10 mouse cellular contexts compared by ENCODE assay signal in the genomic region with DNA sequence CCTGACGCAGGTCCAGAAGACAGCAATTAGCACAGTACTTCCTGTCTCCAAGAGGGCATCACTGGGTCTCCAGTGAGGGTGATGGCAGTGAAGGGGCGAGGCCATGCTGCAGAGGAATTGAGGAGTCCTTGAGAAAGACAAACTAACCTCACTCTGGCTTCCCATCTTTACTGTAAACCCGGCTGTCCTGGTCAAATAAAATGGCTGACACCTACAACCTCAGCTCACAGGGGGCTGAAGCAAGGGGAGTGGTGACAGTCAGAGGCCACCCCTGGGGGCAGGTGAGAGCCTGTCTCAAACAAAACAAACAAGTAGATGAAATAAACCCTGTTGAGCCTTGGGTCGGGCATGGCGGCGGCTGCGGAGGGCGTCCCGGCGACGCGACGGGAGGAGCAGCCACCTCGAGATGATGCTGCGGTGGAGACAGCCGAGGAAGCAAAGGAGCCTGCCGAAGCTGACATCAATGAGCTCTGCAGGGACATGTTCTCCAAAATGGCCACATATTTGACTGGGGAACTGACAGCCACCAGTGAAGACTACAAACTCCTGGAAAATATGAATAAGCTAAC. TPM values are rescaled to one million over a fixed set of nuclear protein-coding genes. Genes with fewer than 3 reads are reported as not detected.
DNase-seq lines count a peak whose midpoint lies in the region; ATAC-seq and TF ChIP-seq lines count a peak whose summit lies in the region.
"Had no signal": no experiment of that assay in that cellular context is flagged by ENCODE, and none has a peak within 500 bp of the region (broad histone marks: within the 10 kb centered on the region; RNA-seq: fewer than 3 reads in every experiment).

No protein-coding gene starts in this region.

- H3K4me3 ChIP-seq in gastrocnemius, adult 2 months = peak overlapping the region; percentile 15; the same call in 1 of the 2 replicates
- no peak overlapping the region for H3K4me3 ChIP-seq in neural tube, embryonic 11.5 days (ENCODE audit: low read depth, low read length)
- H3K4me3 ChIP-seq in liver, embryonic 11.5 days (ENCODE audit: low read depth, low read length) = peak overlapping the region; percentile 26

- H3K27ac ChIP-seq in gastrocnemius, adult 2 months = no peak overlapping the region
- no peak overlapping the region for H3K27ac ChIP-seq in neural tube, embryonic 11.5 days (ENCODE audit: low read depth, low read length)
- H3K27ac ChIP-seq in liver, embryonic 11.5 days (ENCODE audit: low read depth, low read length) = no peak overlapping the region

- no peak overlapping the region for H3K9ac ChIP-seq in neural tube, embryonic 11.5 days (ENCODE audit: low read length)
- no peak overlapping the region for H3K9ac ChIP-seq in liver, embryonic 11.5 days (ENCODE audit: low read depth, low read length)

- DNase-seq in gastrocnemius, adult 2 months = no peak
- DNase-seq in gastrocnemius, postnatal 14 days = no peak
- DNase-seq in neural tube, embryonic 11.5 days (ENCODE audit: low spot score) = no peak
- DNase-seq in neural tube, embryonic 10.5 days (ENCODE audit: extremely low spot score, low spot score) = no peak
- no peak for DNase-seq in liver, embryonic 11.5 days (ENCODE audit: low spot score)
- no peak for DNase-seq in right cerebral cortex, adult 18-20 months
- no peak for DNase-seq in urinary bladder, postnatal 36 days (ENCODE audit: low spot score in 2 of 2)
- DNase-seq: kidney, adult 11 months had no signal

- TF ChIP-seq CTCF in gastrocnemius, adult 2 months (IDR thresholded peaks at IDR 0.05) = no peak

- ATAC-seq in neural tube, embryonic 11.5 days (ENCODE audit: insufficient read depth, low FRiP score, low TSS enrichment) = no peak
- ATAC-seq in liver, embryonic 11.5 days (replicated peaks; ENCODE audit: low FRiP score) = peak; percentile 20; the same call in 1 of the 2 replicates
- ATAC-seq in megakaryocyte-erythroid progenitor cell, adult 5-6 weeks (replicated peaks; ENCODE audit: low FRiP score, low TSS enrichment, poor library complexity, severe bottlenecking) = no peak; the same call in 1 of the 2 replicates
- ATAC-seq: Patski had no signal

- H3K9me3 ChIP-seq in neural tube, embryonic 11.5 days (ENCODE audit: control insufficient read depth, low read length) = no peaks in the 10 kb centered on the region
- no peaks in the 10 kb centered on the region for H3K9me3 ChIP-seq in liver, embryonic 11.5 days (ENCODE audit: control insufficient read depth, low read length)

- no peaks in the 10 kb centered on the region for H3K27me3 ChIP-seq in neural tube, embryonic 11.5 days (ENCODE audit: control insufficient read depth, insufficient read depth, low read length)
- H3K27me3 ChIP-seq in liver, embryonic 11.5 days (replicated peaks; ENCODE audit: control insufficient read depth, insufficient read depth, low read length) = no peaks in the 10 kb centered on the region
- H3K27me3 ChIP-seq: Patski had no signal

- 65% methylated on average over 17 of the region's 17 CpGs for WGBS in neural tube, embryonic 11.5 days
- WGBS in liver, embryonic 11.5 days = 32% methylated on average over 17 of the region's 17 CpGs

- no peaks in the 10 kb centered on the region for H3K36me3 ChIP-seq in neural tube, embryonic 11.5 days (ENCODE audit: control insufficient read depth, insufficient read depth, low read length)
- H3K36me3 ChIP-seq in liver, embryonic 11.5 days (ENCODE audit: control insufficient read depth, insufficient read depth, low read length) = no peaks in the 10 kb centered on the region

- intact Hi-C loops in gastrocnemius, adult 2 months (cut with DNase I) = no loop called here
- intact Hi-C loops in gastrocnemius, postnatal 14 days (cut with DNase I; ENCODE audit: low total_unique reads) = no loop called here

- peak overlapping the region; percentile 20; the same call in 1 of the 2 replicates for H3K4me2 ChIP-seq in neural tube, embryonic 11.5 days (ENCODE audit: low read depth)
- H3K4me2 ChIP-seq in liver, embryonic 11.5 days = peak overlapping the region; percentile 59

- no peaks in the 10 kb centered on the region for H3K4me1 ChIP-seq in neural tube, embryonic 11.5 days (ENCODE audit: control insufficient read depth, insufficient read depth, low read length)
- peaks cover 10% of the 10 kb centered on the region; the same call in 1 of the 2 replicates for H3K4me1 ChIP-seq in liver, embryonic 11.5 days (replicated peaks; ENCODE audit: control insufficient read depth, insufficient read depth, low read length)

RNA-seq across cellular contexts. Expression of a gene that starts 57.1 kb away (rescaled TPM):
- total RNA-seq in gastrocnemius, adult 2 months (2021) = under 1 TPM; 0.20 to 0.31 TPM
- under 1 TPM; 0.23 to 0.29 TPM for total RNA-seq in gastrocnemius, postnatal 14 days (2021)
- 3.2 and 4.3 TPM in 2 replicates for polyA plus RNA-seq in neural tube, embryonic 11.5 days (2014; fragmentation: Nextera tagmentation; extraction: Ambion mirVana)
- 0.48 and 0.69 TPM in 2 replicates for polyA plus RNA-seq in liver, embryonic 11.5 days (2014; fragmentation: Nextera tagmentation; extraction: Ambion mirVana)
- total RNA-seq in megakaryocyte-erythroid progenitor cell, adult 5-6 weeks (2014; fragmentation: Nextera tagmentation) = not detected in 2 replicates
- 0.09 TPM in 1 of 2 replicates, not detected in the other for total RNA-seq in megakaryocyte-erythroid progenitor cell, adult 5-6 weeks (2017)
